Mouse (Mus musculus) embryo, embryonic 11.5 days (tissue): ENCODE data around the gene Pelo.

ENCODE experiments used
- DNase-seq: peaks from one replicate; pipeline ENCODE4 v3.0.0-alpha.2; 2012; ENCODE audit warnings: low read depth, low spot score

Pelo gene

DNA sequence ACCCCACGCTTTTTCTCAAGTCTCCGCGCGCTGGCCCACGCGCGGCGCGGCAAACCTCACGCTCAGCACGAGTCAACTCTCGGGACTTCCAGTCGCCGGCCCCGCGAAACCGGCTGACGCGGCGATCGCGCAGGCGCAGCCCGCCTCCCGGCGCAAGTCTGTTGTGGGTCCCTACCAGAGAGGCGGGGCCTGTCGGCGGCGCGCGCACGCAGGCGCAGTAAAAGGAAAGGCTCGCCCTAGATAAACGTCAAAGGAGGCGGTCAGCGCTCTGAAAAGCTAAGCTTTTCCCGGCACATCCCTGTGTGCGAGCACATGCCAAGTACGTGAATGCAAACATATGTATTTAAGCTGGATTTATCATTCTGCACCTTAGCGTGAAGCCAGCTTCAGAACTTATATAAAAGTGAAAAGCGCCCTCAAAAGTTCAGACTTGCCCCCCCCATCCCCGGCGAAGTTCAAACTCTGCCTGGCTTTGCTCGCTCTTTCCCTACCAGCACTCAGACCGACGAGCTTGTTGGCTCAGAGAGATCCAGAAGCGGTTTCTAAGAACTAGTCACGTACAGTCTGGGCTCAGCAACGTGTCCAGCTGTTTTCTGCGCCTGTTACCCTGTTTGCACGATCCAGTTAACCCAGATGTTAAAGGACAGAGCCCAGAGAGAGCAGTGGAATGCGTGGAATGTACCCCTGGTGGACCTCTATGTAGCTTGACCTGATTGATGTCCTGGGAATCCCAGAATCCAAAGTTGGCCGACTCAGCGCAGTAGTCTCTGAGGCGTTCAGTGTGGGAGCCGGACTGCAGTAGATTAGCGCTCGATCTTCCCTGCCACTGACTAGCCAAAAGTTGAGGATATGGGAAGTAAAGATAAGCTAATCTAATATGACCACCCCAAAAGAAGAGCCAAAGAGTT, at the start of gene Pelo:
TSS of gene Pelo (minus strand) at position 118 of the 908 bp plus-strand sequence.
- peak; percentile 89 for DNase-seq

DNA sequence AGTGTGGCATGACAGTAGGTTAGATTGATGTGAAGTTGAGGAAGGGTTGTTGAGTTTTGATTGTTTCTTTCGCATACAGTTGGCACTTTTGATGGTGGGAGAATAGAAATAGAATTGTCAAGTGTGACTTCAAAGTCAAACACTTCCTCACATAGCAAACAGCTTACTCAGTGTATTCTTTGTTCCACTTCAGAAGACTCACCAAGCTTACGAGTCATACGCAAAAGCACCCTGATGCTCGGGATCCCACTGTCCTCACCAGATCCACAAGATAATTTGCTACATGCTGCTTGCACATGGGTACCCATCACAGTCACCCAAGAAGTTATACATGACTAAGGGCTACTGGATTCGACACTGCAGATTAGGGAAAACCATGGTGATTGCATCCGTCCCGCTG, 48.5 kb upstream of the Pelo start:
- no peak for DNase-seq

GRCm38 (mm10) chr13:115136761-115137160, 46.8 kb upstream of the Pelo start:
- DNase-seq: no peak

- no peak for DNase-seq
Observed at GRCm38 (mm10) chr13:115132435-115132834, 42.4 kb upstream of the Pelo start.

GRCm38 (mm10) chr13:115131381-115131780, 41.4 kb upstream of the Pelo start:
- no peak for DNase-seq

DNA sequence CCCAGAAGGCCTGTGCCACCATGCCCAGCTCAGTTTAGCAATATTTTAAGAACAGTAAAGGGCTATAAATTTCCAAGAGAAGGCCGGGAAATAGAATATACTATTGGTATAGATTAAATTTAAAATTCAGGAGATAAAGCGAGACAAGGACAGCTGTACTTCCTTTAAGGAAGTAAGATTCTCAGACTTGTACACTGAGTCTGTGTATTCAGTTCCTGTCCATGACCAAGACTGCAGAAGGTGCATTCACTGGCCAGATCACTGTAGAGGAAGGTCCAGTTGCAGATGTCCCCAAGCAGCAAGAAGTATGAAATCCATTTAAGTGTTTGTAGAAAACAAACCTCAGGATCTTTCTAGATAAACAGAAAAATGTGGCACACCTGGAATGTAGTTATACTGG, 40.0 kb upstream of the Pelo start:
- DNase-seq: no peak

DNA sequence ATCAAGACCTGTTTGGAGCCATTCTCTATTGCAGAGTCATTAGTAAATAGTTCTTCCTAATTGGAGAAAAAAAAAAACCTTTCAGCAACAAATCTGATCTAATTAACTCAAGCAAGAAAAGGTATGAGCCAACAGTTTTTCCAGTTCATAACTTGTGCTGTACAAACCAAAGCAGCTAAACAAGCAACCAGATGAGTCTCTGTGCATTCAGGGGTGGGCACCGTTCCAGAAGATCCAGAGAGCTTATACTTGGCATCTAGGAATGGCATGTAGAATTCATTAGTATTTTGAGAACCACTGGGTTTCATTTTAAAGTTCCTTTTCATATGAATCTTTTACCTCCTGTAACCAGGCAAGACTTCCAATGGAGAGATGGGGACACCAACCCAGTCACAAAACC, 37.8 kb upstream of the Pelo start:
- DNase-seq: no peak

DNA sequence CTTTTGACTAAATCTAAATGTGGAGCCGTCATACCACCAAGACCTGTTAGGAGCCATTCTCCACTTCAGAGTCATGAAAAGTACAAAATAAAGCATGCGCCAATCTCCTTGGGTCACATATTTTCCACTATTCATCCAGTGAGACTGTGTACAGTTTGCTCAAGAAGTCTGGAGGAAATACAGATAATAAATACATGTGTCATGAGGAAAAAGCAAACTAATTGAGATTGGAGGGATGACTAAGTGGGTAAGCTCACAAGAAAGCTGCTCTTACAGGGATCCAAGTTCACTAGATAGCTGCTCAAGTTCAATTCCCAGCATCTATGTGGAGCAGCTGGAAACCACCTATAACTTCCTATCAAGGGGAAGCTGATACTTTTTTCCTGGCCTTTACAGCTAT, 36.5 kb upstream of the Pelo start:
- no peak for DNase-seq

- no peak for DNase-seq
Observed at GRCm38 (mm10) chr13:115125130-115125529, 35.1 kb upstream of the Pelo start.

GRCm38 (mm10) chr13:115124521-115124920, 34.5 kb upstream of the Pelo start:
- no peak for DNase-seq

DNA sequence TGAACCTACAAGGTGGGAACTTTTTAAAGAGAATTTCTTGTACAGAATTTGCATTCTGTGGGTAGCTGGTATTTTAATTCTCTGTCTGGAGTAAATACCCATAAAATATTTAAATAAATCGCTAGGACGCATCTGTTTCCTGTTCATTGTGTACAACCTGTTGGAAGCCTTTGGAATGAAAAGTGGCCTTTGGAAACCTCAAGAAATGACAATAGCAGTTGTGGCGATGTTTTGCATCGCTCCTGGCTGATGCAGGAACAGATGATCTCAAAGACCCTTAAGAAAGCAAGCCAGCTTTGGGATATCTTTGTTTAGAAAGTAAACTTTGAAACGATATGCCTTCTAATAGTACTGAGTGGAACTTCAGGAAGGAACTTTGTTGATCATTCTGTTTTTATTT, 28.8 kb upstream of the Pelo start:
- DNase-seq: no peak

- DNase-seq: no peak
Observed at GRCm38 (mm10) chr13:115118195-115118594, 28.2 kb upstream of the Pelo start.

GRCm38 (mm10) chr13:115116930-115117621, 27.1 kb upstream of the Pelo start:
- no peak for DNase-seq

GRCm38 (mm10) chr13:115109628-115110027, 19.6 kb upstream of the Pelo start:
- no peak for DNase-seq

GRCm38 (mm10) chr13:115107436-115107835, 17.4 kb upstream of the Pelo start:
- DNase-seq: no peak

- DNase-seq: no peak
Observed at GRCm38 (mm10) chr13:115106183-115106582, 16.2 kb upstream of the Pelo start.

GRCm38 (mm10) chr13:115102754-115103153, 12.8 kb upstream of the Pelo start:
- DNase-seq: no peak

DNA sequence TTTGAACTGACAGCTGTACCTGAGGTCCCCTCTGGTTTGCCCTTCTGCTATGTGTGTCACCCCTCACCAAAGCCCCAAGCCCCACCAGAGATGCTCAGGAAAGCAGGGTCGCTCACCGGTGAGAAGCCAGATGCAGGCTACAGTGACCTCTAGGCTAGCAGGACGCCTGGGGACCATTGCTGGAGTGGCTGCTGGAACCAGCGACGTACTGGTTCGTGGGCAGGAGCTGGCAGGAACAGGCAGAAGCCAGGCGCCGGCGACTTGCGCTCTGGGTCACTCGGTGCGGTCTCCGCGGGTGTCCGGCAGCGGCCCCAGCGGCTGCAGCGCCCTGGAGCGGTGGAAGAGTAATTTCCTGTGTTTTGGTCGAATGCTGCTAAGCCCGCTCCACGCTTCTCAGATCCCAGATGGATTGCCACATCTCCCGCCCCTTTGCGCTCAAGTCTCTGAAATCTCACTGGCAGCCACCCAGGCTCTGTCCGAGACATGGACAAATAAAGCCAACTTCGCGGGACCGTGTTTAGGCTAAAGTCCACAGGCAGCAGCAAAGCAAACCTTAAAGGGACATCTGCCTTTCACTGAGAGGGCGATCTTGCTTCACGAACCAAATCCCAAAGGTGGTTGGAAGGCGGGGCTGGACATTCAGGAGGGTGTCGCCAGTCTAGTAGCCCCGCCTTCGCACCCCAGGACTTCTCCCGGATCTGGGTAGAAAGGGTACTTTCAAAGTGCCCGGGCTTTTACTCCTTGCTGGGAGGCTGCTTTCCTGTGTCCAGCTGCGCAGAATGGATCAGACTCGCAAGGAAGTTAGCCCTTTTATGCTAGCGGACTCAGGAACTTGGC, 11.6 kb upstream of the Pelo start, which contains the start of the genes Gm49395 and Itga1:
TSS of gene Gm49395 (minus strand) at position 567 of the 837 bp plus-strand sequence.
TSS of gene Itga1 (minus strand) at position 610 of the 837 bp plus-strand sequence.
- DNase-seq: peak; percentile 37

GRCm38 (mm10) chr13:115100381-115101177, 10.6 kb upstream of the Pelo start:
- no peak for DNase-seq

- DNase-seq: no peak
Observed at GRCm38 (mm10) chr13:115099381-115099780, 9.4 kb upstream of the Pelo start.

DNA sequence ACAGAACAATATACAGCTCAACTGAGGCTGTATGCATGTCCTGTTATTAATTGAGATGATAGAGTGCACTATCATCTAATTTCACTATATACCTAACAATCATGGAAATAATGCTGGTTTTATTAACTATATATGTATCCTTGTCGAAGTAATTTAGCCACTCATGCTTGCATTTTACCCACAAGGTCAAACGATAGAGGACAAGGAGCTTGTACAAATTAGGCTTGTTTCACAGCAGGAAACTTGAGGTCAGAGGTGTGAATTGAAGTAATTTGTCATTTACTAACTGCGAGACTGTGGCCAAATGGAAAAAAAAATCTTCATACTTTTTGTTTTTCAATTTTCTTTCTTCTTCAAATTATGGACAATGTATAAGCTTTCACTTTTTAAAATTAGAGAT, 8.2 kb upstream of the Pelo start:
- no peak for DNase-seq
